Mouse (Mus musculus) thymus, postnatal 10 days (tissue): ENCODE data around the gene Tbxa2r.

Source experiments
- DNase-seq, 2 experiments: peaks; one replicate each; pipeline ENCODE4 v3.0.0; 2021; ENCODE audit warnings: low spot score in 2 of 2

Tbxa2r gene

DNA sequence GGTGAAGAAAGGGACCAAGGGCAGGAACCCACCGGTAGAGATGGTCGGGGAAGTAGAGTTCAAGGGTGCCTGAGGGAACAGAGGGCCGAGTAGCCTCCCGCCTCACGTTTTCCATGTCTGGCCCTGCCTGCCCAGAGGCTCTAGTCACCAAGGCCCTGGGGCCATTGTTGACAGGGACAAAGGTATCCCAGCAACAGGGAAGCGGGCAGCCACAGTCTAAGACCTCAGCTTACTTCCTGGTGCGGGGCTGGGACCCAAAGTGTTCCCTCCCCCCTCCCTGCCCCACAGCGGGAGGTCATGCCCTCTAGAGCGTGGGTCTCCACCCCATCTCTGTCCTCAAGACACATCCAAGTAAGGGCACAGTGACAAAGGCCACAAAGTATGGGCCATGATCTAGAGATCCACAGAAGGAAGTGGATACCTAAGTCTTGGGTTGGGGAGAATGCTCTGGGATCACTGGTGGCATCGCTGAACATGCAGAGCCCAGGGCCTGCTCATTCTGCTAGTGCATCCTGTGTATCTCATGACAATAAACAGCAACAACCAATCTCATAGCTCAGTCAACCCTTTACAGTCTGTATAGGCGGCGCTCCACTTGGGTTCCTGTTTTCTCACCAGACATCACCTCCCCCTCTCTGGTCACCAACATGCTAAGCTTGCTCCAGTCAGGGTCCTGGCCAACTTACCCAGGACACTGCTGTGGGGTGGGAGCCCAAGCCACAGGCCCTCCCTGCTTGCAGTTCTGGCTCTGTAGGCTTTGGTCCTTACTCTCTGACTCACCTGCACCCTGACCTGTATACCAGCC lies 37.3 kb downstream of the Tbxa2r start, which contains the start of gene 4930404N11Rik:
Gene 4930404N11Rik (minus strand): TSS at position 145 of the 805 bp plus-strand sequence.
- DNase-seq: no peak

DNA sequence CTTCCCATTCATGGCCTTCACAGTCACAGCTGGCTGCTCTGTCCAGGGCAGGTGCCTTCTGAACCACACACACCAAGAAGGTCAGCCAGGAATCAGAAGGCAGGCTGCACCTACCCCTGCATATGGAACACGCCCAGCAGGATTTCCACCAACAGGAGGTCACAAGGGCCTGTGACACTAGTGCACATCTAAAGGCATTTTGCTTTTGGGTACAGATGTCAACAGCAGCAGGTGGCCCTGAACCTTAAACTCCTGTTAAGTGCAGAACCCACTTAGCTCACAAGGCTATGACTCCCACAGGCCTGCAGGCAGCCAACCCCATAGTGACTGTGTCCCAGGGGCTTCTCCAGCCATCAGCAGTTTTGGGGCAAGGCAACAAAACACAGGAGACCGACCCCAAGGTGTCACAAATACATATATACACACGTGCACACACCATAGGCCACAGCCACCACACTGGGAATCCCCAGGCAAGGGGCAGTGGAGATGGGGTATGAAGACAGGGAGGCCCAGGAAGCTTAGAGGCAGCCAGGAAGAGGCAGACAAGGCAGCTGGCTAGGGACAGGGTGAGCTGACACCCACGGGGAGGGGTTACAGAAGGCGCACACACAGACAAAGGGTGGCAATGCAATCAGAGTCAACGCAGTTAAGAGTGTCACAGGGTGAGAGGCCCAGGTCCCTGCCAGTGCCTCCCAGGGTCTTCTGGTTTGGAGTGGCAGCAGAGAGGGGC lies 38.1 kb downstream of the Tbxa2r start:
- no peak for DNase-seq

DNA sequence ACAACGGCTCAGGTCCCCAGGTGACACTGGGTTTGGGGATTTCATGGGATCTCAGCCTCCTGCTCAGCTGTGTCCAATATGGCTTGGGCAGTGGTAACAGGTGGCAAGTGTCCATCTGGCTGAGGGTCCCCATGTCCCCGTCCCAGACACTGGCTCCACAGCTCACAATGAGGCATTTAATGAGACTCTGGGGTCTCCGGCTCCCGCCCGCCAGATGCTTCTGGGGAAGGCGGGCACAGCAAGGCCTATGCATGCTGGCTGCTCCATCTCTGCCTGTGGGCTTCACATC lies 38.6 kb downstream of the Tbxa2r start:
- no peak for DNase-seq

DNA sequence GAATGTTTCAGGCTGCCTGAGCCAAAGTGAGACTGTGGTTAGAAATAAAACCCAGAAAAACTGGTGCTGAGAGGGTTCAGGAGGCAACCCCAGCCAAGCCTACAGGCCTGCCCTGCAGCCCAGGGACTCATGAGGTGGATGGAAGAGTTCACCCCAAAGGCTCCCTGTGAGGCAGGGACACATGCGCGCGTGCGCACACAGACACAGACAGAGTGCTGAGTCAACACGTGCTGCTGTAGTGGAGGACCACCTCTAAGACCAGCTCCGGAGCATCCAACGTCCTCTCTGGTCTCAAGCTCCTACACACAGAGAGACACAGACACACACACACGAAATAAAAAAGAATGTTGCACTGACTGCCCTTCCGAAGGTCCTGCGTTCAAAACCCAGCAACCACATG lies 46.8 kb downstream of the Tbxa2r start:
- DNase-seq: no peak

DNA sequence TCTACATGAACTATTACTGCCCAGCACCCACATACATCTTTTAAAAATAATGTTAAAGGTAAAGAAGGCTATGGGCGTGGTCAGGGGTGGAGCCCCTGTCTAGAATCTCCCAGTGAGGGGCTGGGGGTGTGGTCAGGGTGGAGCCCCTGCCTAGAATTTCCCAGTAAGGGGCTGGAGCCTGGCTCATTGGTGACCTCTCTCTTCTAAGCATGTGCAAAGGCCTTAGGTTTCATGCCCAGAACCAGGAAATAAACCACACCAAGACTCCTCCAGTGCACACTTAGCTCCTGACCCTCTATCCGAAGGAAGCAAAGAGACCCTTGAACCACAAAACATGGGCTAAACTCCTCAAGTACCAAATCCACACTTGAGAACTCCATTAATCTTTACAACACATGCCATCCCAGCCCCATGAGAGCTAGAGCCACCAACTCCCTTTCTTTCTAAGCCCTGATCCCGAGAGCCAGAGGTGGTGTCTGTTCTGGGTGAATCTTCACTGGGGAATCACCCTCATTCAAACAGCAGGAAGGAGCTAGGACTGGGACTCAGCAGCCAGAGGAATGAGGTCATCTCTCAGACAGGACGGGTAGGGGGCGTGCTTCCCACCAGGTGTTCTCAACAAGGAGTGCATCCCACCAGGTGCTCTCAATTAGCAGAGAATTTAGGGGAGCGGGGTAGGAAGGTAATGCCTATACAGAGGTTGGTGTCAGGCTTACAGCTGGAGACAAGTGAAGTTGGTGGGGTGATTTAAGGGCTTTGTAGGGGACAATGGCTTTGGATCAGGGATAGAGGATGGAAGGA lies 48.2 kb downstream of the Tbxa2r start:
- DNase-seq: no peak

DNA sequence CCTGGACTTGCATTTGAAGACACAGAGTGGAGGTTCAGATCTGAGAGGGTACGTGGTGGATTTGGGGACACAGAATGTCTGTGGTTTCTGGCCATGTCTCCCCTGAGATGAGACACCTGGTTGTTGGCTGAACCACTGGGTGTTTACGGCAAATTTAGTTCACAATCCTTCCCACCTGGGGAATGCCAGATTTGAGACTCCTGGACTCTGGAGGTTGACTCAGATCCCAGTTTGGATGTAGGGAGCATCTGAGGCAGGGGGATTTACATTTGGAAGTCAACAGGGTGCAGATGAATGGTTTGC lies 48.8 kb downstream of the Tbxa2r start:
- DNase-seq: no peak

DNA sequence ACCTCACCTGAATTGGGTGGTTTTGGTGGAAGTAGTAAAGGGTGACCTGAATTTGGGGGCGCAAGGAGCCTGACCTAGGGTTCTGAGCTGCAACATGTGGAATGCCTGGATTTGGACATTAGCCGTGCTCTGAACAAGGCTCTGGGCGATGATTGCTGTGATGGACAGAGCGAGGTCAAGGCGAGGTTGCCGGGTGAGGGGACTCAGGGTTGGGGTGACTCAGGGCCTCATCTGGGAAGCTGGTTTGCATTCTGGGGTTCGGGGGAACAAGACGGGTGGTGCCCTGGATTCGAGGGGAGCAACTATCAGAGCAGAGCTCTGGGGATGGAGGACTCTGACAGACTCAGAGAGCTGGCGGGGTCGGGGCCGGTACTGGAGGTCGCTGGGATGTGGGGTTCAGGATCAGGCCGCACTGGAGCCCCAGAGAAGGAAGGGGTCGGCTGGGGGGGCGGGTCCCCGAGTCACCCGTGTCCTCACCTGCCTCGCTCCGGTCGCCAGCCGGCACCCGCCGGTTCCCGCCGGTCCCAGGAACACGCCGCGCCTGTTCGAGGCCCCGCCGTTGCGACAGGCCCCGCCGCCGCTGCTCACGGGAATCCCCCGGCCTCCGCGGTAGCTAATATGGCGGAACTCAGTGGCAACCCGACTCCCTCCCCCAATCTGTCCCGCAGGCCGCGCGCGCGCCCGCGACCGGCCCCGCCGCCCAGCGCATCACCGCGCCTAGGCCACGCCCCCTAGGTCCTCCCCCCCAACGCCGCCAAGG lies 49.4 kb downstream of the Tbxa2r start, which contains the start of gene Fzr1:
Gene Fzr1 (minus strand): TSS at position 724 of the 760 bp plus-strand sequence.
- DNase-seq: no peak

DNA sequence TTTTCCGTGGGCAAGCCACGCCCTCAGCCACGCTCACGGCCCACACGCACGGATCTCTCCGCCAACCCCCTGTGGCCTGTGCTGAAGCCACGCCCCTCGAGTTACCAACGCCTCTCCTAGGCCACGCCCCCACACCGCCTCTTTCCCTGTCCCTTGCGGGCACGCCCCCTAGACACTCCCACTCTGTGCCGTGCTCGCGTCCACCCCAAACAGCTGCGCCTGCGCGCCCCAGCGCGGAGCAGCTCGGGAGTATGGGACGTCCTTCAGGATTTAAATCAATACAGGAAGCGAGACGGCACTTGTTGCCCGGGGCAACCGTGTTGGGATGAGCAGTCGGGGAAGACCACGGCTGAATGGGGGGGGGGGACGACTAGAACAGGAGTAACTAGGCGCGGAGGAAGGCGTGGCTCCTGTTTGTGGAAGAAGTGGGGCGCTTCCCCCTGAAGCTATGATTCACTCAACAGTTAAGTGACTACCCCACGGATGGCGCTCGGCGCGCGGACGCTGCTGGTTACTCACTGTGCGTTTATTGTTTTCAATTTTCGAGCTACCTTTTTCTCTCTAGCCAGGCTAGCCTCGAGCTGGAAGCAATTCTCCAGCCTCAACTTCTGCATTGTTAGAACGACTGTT lies 50.1 kb downstream of the Tbxa2r start:
- peak; percentile 100 for DNase-seq

DNA sequence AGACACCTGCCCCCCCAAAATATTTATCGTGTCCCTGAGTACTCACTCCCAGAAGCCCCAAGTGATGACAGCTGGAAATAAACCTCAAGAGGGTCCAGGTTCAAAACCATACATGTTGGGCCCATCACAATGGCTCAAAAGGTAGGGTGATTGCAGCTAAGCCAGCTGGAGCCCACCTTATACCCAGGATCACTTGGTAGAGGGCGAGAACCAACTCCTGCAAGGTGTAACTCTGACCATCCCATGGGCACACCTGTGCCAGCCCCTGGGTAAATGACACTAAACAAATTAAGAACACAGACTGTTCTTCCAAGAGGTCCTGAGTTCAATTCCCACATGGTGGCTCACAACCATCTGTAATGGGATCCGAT lies 50.6 kb downstream of the Tbxa2r start:
- DNase-seq: no peak

DNA sequence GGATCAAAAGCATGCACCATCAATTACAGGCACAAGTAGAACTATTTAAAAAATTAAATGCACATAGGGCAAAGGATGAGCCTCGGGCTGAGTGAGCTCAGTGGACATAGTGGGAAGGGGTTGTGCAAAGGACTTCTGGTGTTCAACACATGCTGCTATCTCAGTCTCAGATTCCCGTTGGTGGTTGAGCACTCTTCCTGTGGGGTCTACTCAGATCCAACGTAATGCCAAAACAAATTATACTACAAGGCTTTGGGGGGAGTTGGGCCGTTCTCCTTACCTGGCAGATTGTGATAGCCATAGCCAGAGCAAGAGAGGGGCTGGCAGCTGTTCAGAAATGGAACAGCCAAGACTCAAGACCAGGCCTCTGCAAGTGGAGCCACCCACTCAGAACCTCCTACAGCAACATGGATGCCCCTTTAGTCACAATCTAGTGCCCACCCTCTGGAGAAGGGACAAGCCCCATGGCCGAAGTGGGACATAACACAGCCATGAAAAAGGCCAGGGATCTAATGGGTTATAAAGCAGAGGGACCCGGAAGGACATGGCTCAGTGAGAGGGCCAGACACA lies 51.4 kb downstream of the Tbxa2r start:
- DNase-seq: no peak

DNA sequence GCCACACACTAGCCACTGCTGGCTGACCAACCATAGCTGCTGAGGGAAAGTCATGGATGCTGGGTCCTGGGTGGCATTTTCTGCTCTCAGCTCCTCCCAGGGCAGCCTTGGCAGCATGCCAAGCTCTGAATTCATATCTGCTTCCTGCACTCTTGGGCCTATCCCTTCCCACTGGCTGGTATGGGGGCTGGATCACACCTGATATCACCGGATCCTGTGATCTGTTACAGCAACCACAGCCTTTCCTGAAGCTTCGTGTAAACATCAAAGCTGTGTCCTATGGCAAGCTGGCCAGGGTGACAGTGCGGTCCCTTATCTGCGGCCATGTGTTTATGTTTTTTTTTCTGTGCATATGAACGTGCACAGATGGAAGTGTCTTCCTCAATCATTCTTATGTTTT lies 53.5 kb downstream of the Tbxa2r start:
- no peak for DNase-seq

DNA sequence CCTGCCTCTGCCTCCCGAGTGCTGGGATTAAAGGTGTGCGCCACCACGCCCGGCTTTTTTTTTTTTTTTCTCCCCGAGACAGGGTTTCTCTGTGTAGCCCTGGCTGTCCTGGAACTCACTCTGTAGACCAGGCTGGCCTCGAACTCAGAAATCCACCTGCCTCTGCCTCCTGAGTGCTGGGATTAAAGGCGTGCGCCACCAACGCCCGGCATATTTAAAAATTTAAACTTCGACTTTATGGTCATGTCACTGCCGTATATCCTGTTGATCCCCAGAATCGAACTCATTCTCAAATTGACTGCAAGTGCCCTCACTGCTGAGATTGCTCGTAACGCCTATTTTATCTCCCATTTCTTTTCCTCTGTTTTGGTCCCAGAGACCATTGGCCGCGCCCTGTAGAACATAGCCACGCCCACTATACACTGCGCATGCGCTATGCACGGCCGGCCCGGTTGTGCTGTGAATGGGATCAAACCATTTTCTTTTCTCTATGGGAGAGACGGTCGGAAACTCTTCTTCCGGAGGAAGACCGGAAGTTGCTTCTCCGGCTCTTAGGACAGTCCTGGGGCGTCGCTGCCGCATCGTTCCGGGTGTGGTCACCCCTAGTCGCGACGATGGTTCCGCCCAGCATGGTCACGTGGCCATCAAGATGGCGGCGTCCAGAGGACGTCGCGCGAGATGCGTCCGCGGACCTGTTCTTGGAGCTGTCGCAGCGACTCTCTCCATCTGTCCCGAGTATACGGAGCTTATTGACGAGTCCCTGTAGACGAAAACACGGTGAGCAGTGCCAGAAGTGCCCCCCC lies 55.5 kb downstream of the Tbxa2r start, which contains the start of the genes Dohh and Gm48551:
Gene Dohh (plus strand): TSS at position 627 of the 803 bp plus-strand sequence.
Gene Gm48551 (plus strand): TSS at position 665 of the 803 bp plus-strand sequence.
- peak; percentile 95 to 99 for DNase-seq

DNA sequence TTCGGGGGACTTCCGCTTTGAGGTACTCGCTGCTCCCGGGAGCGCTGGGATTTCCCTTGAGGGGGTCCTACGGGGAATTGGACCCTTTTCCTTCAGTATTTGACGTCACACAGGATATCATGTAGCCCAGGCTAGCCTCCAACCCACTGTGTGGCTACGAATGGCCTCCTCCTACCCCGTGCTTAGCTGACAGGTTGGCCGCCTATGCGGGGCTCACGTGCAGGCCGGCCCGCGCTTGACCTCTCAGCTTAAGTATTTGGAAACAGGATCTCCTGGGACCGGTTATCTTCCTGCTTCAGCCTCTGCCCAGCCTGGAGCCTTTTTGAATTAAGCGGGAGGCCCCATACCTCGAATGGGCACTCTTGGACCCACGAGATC lies 56.1 kb downstream of the Tbxa2r start:
- DNase-seq: no peak
